Mouse (Mus musculus) T-cell, adult 2 months (primary cell): ENCODE data around the gene Vpreb1.
"Not testable (repeated sequence)": the region's sequence is repeated elsewhere in the genome, so short reads cannot be mapped to it uniquely, and the experiment has no call there.

ENCODE experiments used
- DNase-seq: peaks from one replicate; pipeline ENCODE4 v3.0.0; 2022; ENCODE audit warnings: low spot score

Vpreb1 gene

GRCm38 (mm10) chr16:16870617-16871331 is at the start of gene Vpreb1, which contains the start of gene Top3b:
TSS of gene Vpreb1 (minus strand) at chr16:16870843.
TSS of gene Top3b (plus strand) at chr16:16870736.
- DNase-seq: peak; percentile 93

GRCm38 (mm10) chr16:16918441-16919117 is 47.9 kb upstream of the Vpreb1 start:
- DNase-seq: no peak

- no peak for DNase-seq
Observed at GRCm38 (mm10) chr16:16913440-16913839, 42.8 kb upstream of the Vpreb1 start.

- peak; percentile 69 for DNase-seq
Observed at GRCm38 (mm10) chr16:16911641-16912597, 41.3 kb upstream of the Vpreb1 start.

GRCm38 (mm10) chr16:16907799-16908198 is 37.2 kb upstream of the Vpreb1 start:
- DNase-seq: no peak

GRCm38 (mm10) chr16:16903188-16903587 is 32.5 kb upstream of the Vpreb1 start:
- no peak for DNase-seq

- DNase-seq: no peak
Observed at GRCm38 (mm10) chr16:16902329-16902728, 31.7 kb upstream of the Vpreb1 start.

- DNase-seq: no peak
Observed at GRCm38 (mm10) chr16:16897056-16897584, 26.5 kb upstream of the Vpreb1 start.

GRCm38 (mm10) chr16:16896382-16897055 is 25.9 kb upstream of the Vpreb1 start, which contains the start of gene Ppm1f:
TSS of gene Ppm1f (plus strand) at chr16:16896469.
- peak; percentile 97 for DNase-seq

GRCm38 (mm10) chr16:16896015-16896381 is 25.4 kb upstream of the Vpreb1 start:
- no peak for DNase-seq

GRCm38 (mm10) chr16:16892366-16892765 is 21.7 kb upstream of the Vpreb1 start:
- no peak for DNase-seq

- DNase-seq: no peak
Observed at GRCm38 (mm10) chr16:16888341-16888740, 17.7 kb upstream of the Vpreb1 start.

- no peak for DNase-seq
Observed at GRCm38 (mm10) chr16:16879025-16879424, 8.4 kb upstream of the Vpreb1 start.

- DNase-seq: no peak
Observed at GRCm38 (mm10) chr16:16870241-16870616, 414 bp downstream of the Vpreb1 start.

- peak; percentile 15 for DNase-seq
Observed at GRCm38 (mm10) chr16:16865696-16866561, 4.7 kb downstream of the Vpreb1 start.

GRCm38 (mm10) chr16:16865217-16865616 is 5.4 kb downstream of the Vpreb1 start:
- DNase-seq: no peak

GRCm38 (mm10) chr16:16863978-16864377 is 6.7 kb downstream of the Vpreb1 start, which contains the start of gene Igll1:
TSS of gene Igll1 (minus strand) at chr16:16863985.
- DNase-seq: no peak

GRCm38 (mm10) chr16:16862288-16862687 is 8.4 kb downstream of the Vpreb1 start:
- no peak for DNase-seq

GRCm38 (mm10) chr16:16856731-16857476 is 13.7 kb downstream of the Vpreb1 start:
- DNase-seq: no peak

- DNase-seq: not testable (repeated sequence)
Observed at GRCm38 (mm10) chr16:16856054-16856453, 14.6 kb downstream of the Vpreb1 start.
